Mouse (Mus musculus) CH12F3 (cell line): ENCODE measurements around the gene Pknox2.

ENCODE experiments used
- in situ Hi-C: fragments of 300-500 bp; cut with MboI; formaldehyde crosslinking; loops from 2 replicates; pipeline ENCODE4 v1.14.3; 2020; ENCODE audit warnings: low sequenced_read_pairs

Gene Pknox2

GRCm38 (mm10) chr9:37103778-37104177 is 43.4 kb downstream of the Pknox2 start:
- in situ Hi-C loops = no loop called here

GRCm38 (mm10) chr9:37101059-37101940 is 45.9 kb downstream of the Pknox2 start:
- in situ Hi-C loops = no loop called here

GRCm38 (mm10) chr9:37099595-37099994 is 47.6 kb downstream of the Pknox2 start:
- in situ Hi-C loops = no loop called here

- in situ Hi-C loops = no loop called here
Observed at GRCm38 (mm10) chr9:37098600-37098999, 48.6 kb downstream of the Pknox2 start.

GRCm38 (mm10) chr9:37094230-37094990 is 52.8 kb downstream of the Pknox2 start:
- in situ Hi-C loops = no loop called here

- in situ Hi-C loops = no loop called here
Observed at GRCm38 (mm10) chr9:37093086-37093485, 54.1 kb downstream of the Pknox2 start.

GRCm38 (mm10) chr9:37089894-37090652 is 57.1 kb downstream of the Pknox2 start:
- in situ Hi-C loops = no loop called here

- in situ Hi-C loops = no loop called here
Observed at GRCm38 (mm10) chr9:37085370-37085769, 61.8 kb downstream of the Pknox2 start.

- in situ Hi-C loops = no loop called here
Observed at GRCm38 (mm10) chr9:37082246-37082645, 65.0 kb downstream of the Pknox2 start.

- in situ Hi-C loops = no loop called here
Observed at GRCm38 (mm10) chr9:37080309-37080708, 66.9 kb downstream of the Pknox2 start.

GRCm38 (mm10) chr9:37077063-37077418 is 70.2 kb downstream of the Pknox2 start:
- in situ Hi-C loops = no loop called here

- in situ Hi-C loops = no loop called here
Observed at GRCm38 (mm10) chr9:37076386-37077062, 70.7 kb downstream of the Pknox2 start.

GRCm38 (mm10) chr9:37075903-37076302 is 71.3 kb downstream of the Pknox2 start:
- in situ Hi-C loops = no loop called here

- in situ Hi-C loops = no loop called here
Observed at GRCm38 (mm10) chr9:37069391-37070312, 77.6 kb downstream of the Pknox2 start.

- in situ Hi-C loops = no loop called here
Observed at GRCm38 (mm10) chr9:37067473-37067830, 79.8 kb downstream of the Pknox2 start.

- in situ Hi-C loops = no loop called here
Observed at GRCm38 (mm10) chr9:37066732-37067472, 80.3 kb downstream of the Pknox2 start.

- in situ Hi-C loops = no loop called here
Observed at GRCm38 (mm10) chr9:37061627-37062026, 85.6 kb downstream of the Pknox2 start.

- in situ Hi-C loops = no loop called here
Observed at GRCm38 (mm10) chr9:37054703-37055102, 92.5 kb downstream of the Pknox2 start.
